Mouse (Mus musculus) heart, embryonic 10.5 days (tissue): ENCODE results near the gene Ccdc134. TPM values are rescaled to one million over a fixed set of nuclear protein-coding genes. Genes with fewer than 3 reads are reported as not detected.

ENCODE experiments used
- DNase-seq: peaks from one replicate; pipeline ENCODE4 v3.0.0-alpha.2; 2017; ENCODE audit warnings: low spot score
- H3K27ac ChIP-seq: fragments of 300-500 bp; sonication (generic); 2 replicates; pipeline ENCODE4 v1.5.1; 2016; ENCODE audit warnings: mild to moderate bottlenecking
- H3K27me3 ChIP-seq: fragments of 300-500 bp; sonication (generic); 2 replicates; pipeline ENCODE4 v1.6.1; 2016; ENCODE audit warnings: mild to moderate bottlenecking; ENCODE audit not compliant: poor library complexity, insufficient read depth, severe bottlenecking
- H3K36me3 ChIP-seq: fragments of 300-500 bp; sonication (generic); 2 replicates; pipeline ENCODE4 v1.6.1; 2016; ENCODE audit warnings: mild to moderate bottlenecking, moderate library complexity
- H3K4me1 ChIP-seq: fragments of 300-500 bp; sonication (generic); 2 replicates; pipeline ENCODE4 v1.6.1; 2016; ENCODE audit warnings: mild to moderate bottlenecking
- H3K4me3 ChIP-seq: fragments of 300-500 bp; sonication (generic); 2 replicates; pipeline ENCODE4 v1.5.1; 2016; ENCODE audit warnings: mild to moderate bottlenecking, moderate library complexity
- H3K9me3 ChIP-seq: fragments of 300-500 bp; sonication (generic); 2 replicates; pipeline ENCODE4 v1.6.1; 2016; ENCODE audit warnings: mild to moderate bottlenecking, moderate library complexity
- WGBS: fragments of 180-500 bp; shearing (Covaris S2); methylation state at CpG from one replicate; pipeline ENCODE4 v1.1.7; 2016; 5-methylcytosine and 5-hydroxymethylcytosine counted together
- polyA plus RNA-seq: library from polyadenylated mRNA; unstranded; fragments of >200 nt; fragmentation: Nextera tagmentation; extraction: Ambion mirVana; gene quantifications from 2 replicates; pipeline ENCODE4 v1.2.1, GENCODE M21; 2016

The Ccdc134 gene
- polyA plus RNA-seq, 1 experiment from 2014 or later = 19.4 TPM

- Histone ChIP-seq H3K27ac (no peak overlapping the region), H3K9me3 (no peaks in the 10 kb centered on the region), H3K27me3 (no peaks in the 10 kb centered on the region), H3K4me3 (no peak overlapping the region), H3K36me3 (peaks cover 7% of the 10 kb centered on the region), H3K4me1 (peaks cover 48% of the 10 kb centered on the region)
- no peak for DNase-seq
- WGBS = 89% methylated on average over 7 of the region's 7 CpGs
Observed at GRCm38 (mm10) chr15:82152435-82152834, 24.7 kb downstream of the Ccdc134 start.

DNA sequence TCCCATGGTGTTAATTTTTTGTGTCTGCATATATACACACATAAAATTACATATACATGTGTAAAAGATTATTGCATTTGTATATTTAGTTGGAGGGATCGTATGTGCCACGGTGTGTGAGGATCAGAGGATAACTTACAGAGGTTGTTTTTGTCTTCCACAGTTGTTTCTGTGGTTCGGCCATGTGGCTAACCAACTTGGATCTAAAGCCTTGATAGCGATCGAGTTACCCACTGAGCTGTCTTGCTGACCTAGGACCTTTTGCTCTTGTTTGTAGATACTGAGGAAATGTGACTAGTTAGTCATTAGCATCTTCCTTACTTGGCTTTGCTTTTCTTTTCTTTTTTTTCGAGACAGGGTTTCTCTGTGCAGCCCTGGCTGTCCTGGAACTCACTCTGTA, 28.6 kb downstream of the Ccdc134 start:
- DNase-seq = no peak
- H3K4me1 ChIP-seq = peaks cover 64% of the 10 kb centered on the region
- no peak overlapping the region for H3K27ac ChIP-seq
- H3K36me3 ChIP-seq = peaks cover 4% of the 10 kb centered on the region; the same call in 1 of the 2 replicates
- WGBS = 86% methylated on average over 6 of the region's 6 CpGs
- no peak overlapping the region for H3K4me3 ChIP-seq
- no peaks in the 10 kb centered on the region for H3K27me3 ChIP-seq
- no peaks in the 10 kb centered on the region for H3K9me3 ChIP-seq

DNA sequence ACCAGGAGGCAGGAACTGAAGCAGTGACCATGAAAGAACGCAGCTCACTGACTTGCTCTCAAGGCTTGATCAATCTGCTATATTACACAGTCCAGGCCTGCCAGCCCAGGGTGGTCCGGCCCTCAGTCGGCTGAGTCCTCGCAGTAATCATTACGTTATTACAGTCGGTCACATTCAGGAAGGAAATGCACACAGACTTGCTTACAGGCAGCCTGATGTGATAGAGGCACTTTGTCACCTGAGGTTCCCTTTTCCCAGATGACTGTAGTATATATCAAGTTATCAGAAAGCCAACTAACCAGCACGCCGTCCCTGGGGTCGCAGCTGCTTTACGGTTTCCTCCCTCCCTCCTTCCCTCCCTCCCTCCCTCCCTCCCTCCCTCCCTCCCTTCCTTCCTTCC, 29.2 kb downstream of the Ccdc134 start:
- H3K36me3 ChIP-seq = peaks cover 4% of the 10 kb centered on the region; the same call in 1 of the 2 replicates
- no peak overlapping the region for H3K27ac ChIP-seq
- WGBS = 68% methylated on average over 10 of the region's 10 CpGs
- H3K27me3 ChIP-seq = no peaks in the 10 kb centered on the region
- peaks cover 65% of the 10 kb centered on the region for H3K4me1 ChIP-seq
- no peak overlapping the region for H3K4me3 ChIP-seq
- no peak for DNase-seq
- no peaks in the 10 kb centered on the region for H3K9me3 ChIP-seq

DNA sequence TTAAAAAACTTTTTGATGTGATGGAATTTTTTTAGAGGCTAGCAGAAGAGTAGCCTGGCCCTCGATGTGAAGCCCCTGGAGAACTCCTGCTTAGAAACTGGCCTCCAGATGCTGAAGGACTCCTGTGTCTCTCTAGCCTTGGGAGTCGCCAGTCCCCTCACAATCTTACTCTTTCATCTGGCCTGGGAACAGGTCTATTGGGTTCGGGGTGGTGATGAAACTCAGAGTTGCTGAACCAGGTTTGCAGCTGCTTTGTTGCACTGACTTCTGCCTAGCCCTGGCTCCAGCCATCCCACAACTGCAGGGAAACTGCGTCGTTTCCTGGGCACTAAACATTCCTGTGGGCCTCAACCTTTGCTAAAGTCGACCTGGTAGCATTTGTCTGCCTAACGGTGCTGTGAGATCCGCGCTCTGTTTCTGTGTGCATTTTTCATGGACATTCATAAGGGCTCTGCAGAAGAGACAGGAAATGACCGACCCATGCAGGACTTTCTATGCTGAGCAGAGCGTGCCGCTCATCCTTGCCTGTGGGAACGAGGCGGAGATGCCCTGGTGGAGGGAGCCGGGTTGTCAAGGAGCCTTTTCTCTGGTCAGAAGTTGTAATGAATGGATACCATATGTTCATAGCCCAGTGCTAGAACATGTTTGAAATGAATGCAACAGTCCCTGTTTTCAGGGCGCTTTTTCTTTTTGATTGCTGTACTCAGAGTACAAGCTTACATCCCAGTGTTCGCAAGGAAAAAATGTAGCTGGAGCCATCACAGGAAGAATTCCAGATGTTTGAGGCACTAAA, 30.7 kb downstream of the Ccdc134 start:
- peaks cover 3% of the 10 kb centered on the region; the same call in 1 of the 2 replicates for H3K36me3 ChIP-seq

DNA sequence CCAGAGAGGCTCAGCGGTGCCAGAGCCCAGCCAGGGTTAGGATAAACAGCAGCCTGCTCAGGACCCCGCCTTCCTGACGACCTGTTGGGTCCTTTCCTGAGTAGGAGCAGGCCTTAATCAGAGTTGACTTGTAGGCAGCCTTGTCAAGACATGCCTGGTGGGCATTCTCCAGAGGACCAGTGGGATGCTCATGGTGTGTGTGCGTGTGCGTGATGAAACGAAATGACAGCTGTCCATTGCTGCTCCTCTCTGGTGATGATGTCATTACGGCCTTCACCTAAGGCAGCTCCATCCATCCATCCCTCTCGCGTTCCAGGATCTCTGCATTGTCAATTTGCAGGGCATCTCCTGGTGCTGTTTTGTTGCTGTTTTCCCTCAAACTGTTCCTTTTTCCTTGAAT, 31.7 kb downstream of the Ccdc134 start:
- 78% methylated on average over 9 of the region's 9 CpGs for WGBS
- Histone ChIP-seq H3K27me3 (no peaks in the 10 kb centered on the region), H3K9me3 (no peaks in the 10 kb centered on the region), H3K4me3 (no peak overlapping the region), H3K36me3 (no peaks in the 10 kb centered on the region; the same call in 1 of the 2 replicates), H3K4me1 (peaks cover 67% of the 10 kb centered on the region), H3K27ac (no peak overlapping the region)
- no peak for DNase-seq

More for the DNA sequence above, 30.7 kb downstream of the Ccdc134 start:
- H3K27me3 ChIP-seq = no peaks in the 10 kb centered on the region
- 73% methylated on average over 17 of the region's 17 CpGs for WGBS
- H3K4me3 ChIP-seq = no peak overlapping the region
- H3K4me1 ChIP-seq = peaks cover 61% of the 10 kb centered on the region
- H3K27ac ChIP-seq = no peak overlapping the region
- no peak for DNase-seq
- H3K9me3 ChIP-seq = no peaks in the 10 kb centered on the region

GRCm38 (mm10) chr15:82160731-82161640, 33.3 kb downstream of the Ccdc134 start:
- no peak for DNase-seq
- Histone ChIP-seq H3K27ac (no peak overlapping the region), H3K4me3 (no peak overlapping the region), H3K27me3 (no peaks in the 10 kb centered on the region), H3K4me1 (peaks cover 70% of the 10 kb centered on the region), H3K36me3 (no peaks in the 10 kb centered on the region), H3K9me3 (no peaks in the 10 kb centered on the region)
- 58% methylated on average over 11 of the region's 11 CpGs for WGBS

DNA sequence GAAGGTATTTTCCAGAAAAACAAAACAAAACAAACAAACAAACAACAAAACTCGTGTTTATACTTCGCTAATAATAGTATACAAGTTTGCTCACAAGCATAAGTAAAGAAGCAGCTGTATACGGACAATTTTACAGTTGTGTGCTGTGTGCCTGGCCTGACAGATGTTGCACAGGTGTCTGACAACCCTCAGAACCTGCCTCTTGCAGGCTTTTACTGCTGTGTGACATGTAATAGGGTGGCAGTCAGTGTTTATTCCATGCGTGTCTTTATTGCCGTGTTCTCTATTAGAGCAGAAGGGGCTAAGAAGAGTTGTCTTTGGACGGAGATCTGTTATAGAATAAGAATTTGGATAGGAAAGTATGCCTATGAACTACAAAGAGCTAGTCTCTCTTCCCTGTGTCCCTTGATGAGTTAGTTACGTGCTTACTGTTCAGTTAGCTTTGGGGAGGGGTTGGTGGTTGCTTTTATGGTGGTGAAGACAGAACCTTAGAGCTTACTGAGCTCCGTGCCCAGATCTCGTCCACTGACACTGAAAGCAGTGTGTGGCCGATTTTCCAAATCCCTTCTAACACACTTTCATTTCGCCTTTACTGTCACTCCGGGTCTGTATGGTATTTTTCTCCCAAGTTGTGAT, 34.4 kb downstream of the Ccdc134 start:
- H3K4me3 ChIP-seq = no peak overlapping the region
- no peak overlapping the region for H3K27ac ChIP-seq
- no peak for DNase-seq

GRCm38 (mm10) chr15:82163356-82164060, 35.8 kb downstream of the Ccdc134 start:
- Histone ChIP-seq H3K4me3 (no peak overlapping the region), H3K27ac (peak overlapping the region; percentile 52), H3K4me1 (peaks cover 82% of the 10 kb centered on the region), H3K9me3 (no peaks in the 10 kb centered on the region), H3K36me3 (no peaks in the 10 kb centered on the region), H3K27me3 (no peaks in the 10 kb centered on the region)
- whole genome bisulfite sequencing = 72% methylated on average over 10 of the region's 10 CpGs
- DNase-seq = no peak

More for the DNA sequence above, 34.4 kb downstream of the Ccdc134 start:
- 92% methylated on average over 12 of the region's 12 CpGs for whole genome bisulfite sequencing
- Histone ChIP-seq H3K36me3 (no peaks in the 10 kb centered on the region), H3K9me3 (no peaks in the 10 kb centered on the region), H3K27me3 (no peaks in the 10 kb centered on the region), H3K4me1 (peaks cover 81% of the 10 kb centered on the region)

DNA sequence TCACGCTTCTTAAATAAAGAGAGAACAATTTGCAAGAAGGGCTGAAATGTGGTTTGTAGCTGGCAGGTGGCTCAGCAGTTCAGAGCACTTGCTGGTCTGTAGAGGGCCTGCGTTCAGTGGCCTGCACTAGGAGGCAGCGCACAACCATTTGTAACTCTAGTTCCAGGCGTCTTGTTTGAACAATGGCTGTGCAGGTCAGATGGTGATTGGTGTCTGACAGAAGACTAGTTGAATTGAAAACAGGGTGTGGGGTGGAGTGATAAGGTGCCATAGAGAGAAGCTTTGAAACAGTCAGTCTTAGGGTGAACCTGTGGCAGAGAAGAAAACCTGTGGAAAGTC, 36.3 kb downstream of the Ccdc134 start:
- peaks cover 79% of the 10 kb centered on the region for H3K4me1 ChIP-seq
- no peak overlapping the region for H3K4me3 ChIP-seq
- WGBS = 60% methylated on average over 4 of the region's 4 CpGs
- H3K27ac ChIP-seq = peak overlapping the region; percentile 76
- no peaks in the 10 kb centered on the region for H3K27me3 ChIP-seq
- no peaks in the 10 kb centered on the region for H3K36me3 ChIP-seq
- no peak for DNase-seq
- H3K9me3 ChIP-seq = no peaks in the 10 kb centered on the region

DNA sequence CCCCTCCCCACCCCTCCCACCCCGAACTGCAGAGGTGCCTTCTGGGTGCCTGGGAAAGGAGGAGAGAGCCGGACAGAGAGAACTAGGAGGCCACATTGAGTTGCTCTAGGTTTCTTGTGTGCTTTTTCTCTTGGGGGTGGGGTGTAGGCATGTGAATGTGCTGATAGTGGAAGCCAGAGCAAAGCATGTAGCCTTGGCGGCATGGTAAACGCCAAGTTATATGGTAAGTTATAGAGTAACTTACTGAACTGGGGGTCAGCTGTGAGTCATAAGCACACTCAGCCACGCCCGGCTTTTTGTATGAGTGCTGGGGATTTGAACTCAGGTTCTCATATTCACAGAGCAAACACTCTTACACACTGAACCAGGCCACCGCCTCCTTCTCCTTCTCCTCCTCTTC, 36.8 kb downstream of the Ccdc134 start:
- H3K4me1 ChIP-seq = peaks cover 75% of the 10 kb centered on the region
- no peak overlapping the region for H3K4me3 ChIP-seq
- WGBS = 71% methylated on average over 7 of the region's 7 CpGs
- peak overlapping the region; percentile 76 for H3K27ac ChIP-seq
- no peak for DNase-seq
- no peaks in the 10 kb centered on the region for H3K27me3 ChIP-seq
- H3K36me3 ChIP-seq = no peaks in the 10 kb centered on the region
- no peaks in the 10 kb centered on the region for H3K9me3 ChIP-seq

DNA sequence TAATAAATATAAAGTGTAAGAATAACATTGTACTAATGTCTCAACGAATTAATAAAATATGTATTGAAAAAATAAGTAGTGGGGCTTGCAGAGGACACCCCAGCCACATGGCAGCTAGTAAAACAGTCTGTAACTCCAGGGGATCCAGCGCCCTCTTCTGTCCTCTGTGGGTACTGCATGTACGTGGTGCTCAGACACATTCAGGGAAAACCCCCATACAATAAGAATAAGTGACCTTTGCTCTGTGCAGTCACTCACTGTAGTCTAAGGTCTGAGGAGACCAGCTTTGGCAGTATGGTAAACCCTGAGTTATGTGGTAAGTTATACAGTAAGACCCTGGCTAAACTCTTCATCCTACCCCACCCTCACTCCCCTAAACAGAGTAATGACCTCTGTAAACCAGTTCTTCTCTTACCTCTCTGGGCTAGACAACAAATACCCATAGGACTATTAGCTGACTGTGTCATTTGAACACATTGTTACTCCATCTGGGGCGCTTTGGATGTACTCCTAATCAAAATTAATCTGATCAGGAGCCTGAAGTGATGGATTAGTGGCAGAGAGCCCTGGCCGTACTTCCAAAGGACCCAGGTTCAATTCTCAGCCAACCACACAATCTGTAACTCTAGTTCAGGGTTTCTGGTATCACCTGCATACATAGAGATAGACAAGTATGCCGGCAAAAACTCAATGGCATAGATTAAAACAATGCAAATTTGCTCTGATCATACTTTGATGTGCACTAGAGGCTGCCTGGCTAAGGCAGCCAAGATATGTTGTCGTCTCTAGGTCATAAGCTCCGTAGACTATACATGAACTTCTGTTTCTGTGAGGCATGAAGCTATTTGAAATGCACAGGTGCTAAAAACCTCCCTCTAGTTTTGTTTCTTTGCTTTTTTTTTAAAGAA, 37.9 kb downstream of the Ccdc134 start:
- DNase-seq = peak; percentile 91
- WGBS = 58% methylated on average over 8 of the region's 8 CpGs
- H3K4me1 ChIP-seq = peaks cover 75% of the 10 kb centered on the region
- peaks cover 9% of the 10 kb centered on the region for H3K36me3 ChIP-seq
- no peaks in the 10 kb centered on the region for H3K9me3 ChIP-seq
- H3K4me3 ChIP-seq = no peak overlapping the region
- H3K27me3 ChIP-seq = no peaks in the 10 kb centered on the region
- peak overlapping the region; percentile 62; the same call in 1 of the 2 replicates for H3K27ac ChIP-seq
